Mouse (Mus musculus): ENCODE measurements around the gene Catsper2.
"Not testable (repeated sequence)": the region's sequence is repeated elsewhere in the genome, so short reads cannot be mapped to it uniquely, and the experiment has no call there.

Gene Catsper2

GRCm38 (mm10) chr2:121425890-121426289, 12.3 kb upstream of the Catsper2 start:
- no peak for DNase-seq

- DNase-seq, result no peak
Measured at GRCm38 (mm10) chr2:121423166-121423565, 9.6 kb upstream of the Catsper2 start.

GRCm38 (mm10) chr2:121418476-121418875, 4.9 kb upstream of the Catsper2 start:
- no peak for DNase-seq

GRCm38 (mm10) chr2:121416356-121416755, 2.8 kb upstream of the Catsper2 start:
- DNase-seq, result no peak

- no peak for DNase-seq
Measured at GRCm38 (mm10) chr2:121415591-121415990, 2.0 kb upstream of the Catsper2 start.

GRCm38 (mm10) chr2:121415103-121415502, 1.5 kb upstream of the Catsper2 start:
- DNase-seq, result no peak

GRCm38 (mm10) chr2:121414139-121414685, 620 bp upstream of the Catsper2 start:
- peak; percentile 50 for DNase-seq

- no peak for DNase-seq
Measured at GRCm38 (mm10) chr2:121412843-121413386, 677 bp downstream of the Catsper2 start.

- DNase-seq, result peak; percentile 53
Measured at GRCm38 (mm10) chr2:121408160-121408559, 5.4 kb downstream of the Catsper2 start.

- no peak for DNase-seq
Measured at GRCm38 (mm10) chr2:121403296-121403695, 10.3 kb downstream of the Catsper2 start.

GRCm38 (mm10) chr2:121396624-121397023, 17.0 kb downstream of the Catsper2 start:
- peak; percentile 81 for DNase-seq

- DNase-seq, result not testable (repeated sequence)
Measured at GRCm38 (mm10) chr2:121386961-121387575, 26.5 kb downstream of the Catsper2 start, which contains the start of gene Strc. Gene Strc, minus strand, starts transcription at chr2:121387168.

GRCm38 (mm10) chr2:121374766-121375165, 38.8 kb downstream of the Catsper2 start:
- no peak for DNase-seq

GRCm38 (mm10) chr2:121372266-121372665, 41.3 kb downstream of the Catsper2 start:
- DNase-seq, result no peak

- DNase-seq, result no peak
Measured at GRCm38 (mm10) chr2:121370921-121371320, 42.7 kb downstream of the Catsper2 start.

- no peak for DNase-seq
Measured at GRCm38 (mm10) chr2:121368831-121369230, 44.8 kb downstream of the Catsper2 start.

- no peak for DNase-seq
Measured at GRCm38 (mm10) chr2:121363656-121364055, 49.9 kb downstream of the Catsper2 start.

GRCm38 (mm10) chr2:121359461-121359860, 54.1 kb downstream of the Catsper2 start:
- DNase-seq, result no peak

GRCm38 (mm10) chr2:121358381-121358780, 55.2 kb downstream of the Catsper2 start:
- peak; percentile 76 for DNase-seq

GRCm38 (mm10) chr2:121357961-121358360, 55.6 kb downstream of the Catsper2 start:
- no peak for DNase-seq

- peak; percentile 24 for DNase-seq
Measured at GRCm38 (mm10) chr2:121357494-121357893, 56.1 kb downstream of the Catsper2 start, which contains the start of gene Ckmt1. Gene Ckmt1, plus strand, starts transcription at chr2:121357714.

- DNase-seq, result peak; percentile 98
Measured at GRCm38 (mm10) chr2:121354820-121355592, 58.6 kb downstream of the Catsper2 start, which contains the start of gene Ppip5k1. Gene Ppip5k1, minus strand, starts transcription at chr2:121355396.

- DNase-seq, result no peak
Measured at GRCm38 (mm10) chr2:121354378-121354777, 59.2 kb downstream of the Catsper2 start.
